Mouse (Mus musculus) olfactory bulb, adult 2 months (tissue): ENCODE measurements around the gene Stard7.

ENCODE experiments used
- CTCF ChIP-seq: fragments of 200-500 bp; IDR thresholded peaks from 2 replicates; pipeline ENCODE4 v1.5.1; 2012; ENCODE audit warnings: low read depth, mild to moderate bottlenecking, low read length, moderate library complexity; ENCODE audit not compliant: insufficient read depth
- POLR2A ChIP-seq: fragments of 200-500 bp; IDR thresholded peaks from 2 replicates; pipeline ENCODE4 v1.6.1; 2012; ENCODE audit warnings: mild to moderate bottlenecking, low read depth, low read length, moderate library complexity; ENCODE audit not compliant: insufficient read depth

- TF ChIP-seq CTCF (no peak), POLR2A (no peak)
Measured at GRCm38 (mm10) chr2:127262480-127262879, 7.5 kb upstream of the Stard7 start.
